Mouse (Mus musculus): ENCODE data around the gene Sall1. TPM values are rescaled to one million over a fixed set of nuclear protein-coding genes. Genes with fewer than 3 reads are reported as not detected.

Sall1 gene
- polyA plus RNA-seq, 1 experiment from 2014 or later: 11.0 TPM

- Histone ChIP-seq H3K27me3 (peaks cover 70% of the 10 kb centered on the region), H3K9me3 (no peaks in the 10 kb centered on the region), H3K4me3 (replicated peaks) (peak overlapping the region; percentile 66), H3K4me1 (replicated peaks) (peaks cover 55% of the 10 kb centered on the region), H3K27ac (peak overlapping the region; percentile 91), H3K9ac (replicated peaks) (no peak overlapping the region), H3K4me2 (replicated peaks) (peak overlapping the region; percentile 66), H3K36me3 (no peaks in the 10 kb centered on the region)
- ATAC-seq: no peak
- 3% methylated on average over 17 of the region's 17 CpGs for WGBS
Measured at GRCm38 (mm10) chr8:89045726-89046125, 1.8 kb upstream of the Sall1 start.

- no peaks in the 10 kb centered on the region for H3K9me3 ChIP-seq
- no peak for ATAC-seq
- H3K4me2 ChIP-seq (replicated peaks): peak overlapping the region; percentile 66
- no peaks in the 10 kb centered on the region for H3K36me3 ChIP-seq
- under 1% methylated on average over 30 of the region's 30 CpGs for WGBS
- H3K27ac ChIP-seq: peak overlapping the region; percentile 91
- H3K27me3 ChIP-seq: peaks cover 69% of the 10 kb centered on the region
- H3K9ac ChIP-seq (replicated peaks): peak overlapping the region; percentile 78
- peaks cover 60% of the 10 kb centered on the region for H3K4me1 ChIP-seq (replicated peaks)
- H3K4me3 ChIP-seq (replicated peaks): peak overlapping the region; percentile 66
Measured at GRCm38 (mm10) chr8:89045218-89045601, 1.2 kb upstream of the Sall1 start.

- Histone ChIP-seq H3K9ac (replicated peaks) (peak overlapping the region; percentile 78), H3K27me3 (peaks cover 68% of the 10 kb centered on the region), H3K36me3 (no peaks in the 10 kb centered on the region), H3K4me1 (replicated peaks) (peaks cover 63% of the 10 kb centered on the region), H3K9me3 (no peaks in the 10 kb centered on the region), H3K27ac (peak overlapping the region; percentile 91), H3K4me2 (replicated peaks) (peak overlapping the region; percentile 66), H3K4me3 (replicated peaks) (peak overlapping the region; percentile 66)
- under 1% methylated on average over 31 of the region's 31 CpGs for WGBS
- ATAC-seq: no peak
Measured at GRCm38 (mm10) chr8:89044511-89045217, 702 bp upstream of the Sall1 start.

GRCm38 (mm10) chr8:89043371-89043841 lies 556 bp downstream of the Sall1 start:
- Histone ChIP-seq H3K4me2 (replicated peaks) (peak overlapping the region; percentile 66), H3K4me3 (replicated peaks) (peak overlapping the region; percentile 66), H3K36me3 (no peaks in the 10 kb centered on the region), H3K9ac (replicated peaks) (peak overlapping the region; percentile 78), H3K27ac (peak overlapping the region; percentile 91), H3K27me3 (peaks cover 61% of the 10 kb centered on the region), H3K4me1 (replicated peaks) (peaks cover 67% of the 10 kb centered on the region), H3K9me3 (no peaks in the 10 kb centered on the region)
- WGBS: 1% methylated on average over 30 of the region's 32 CpGs
- peak; percentile 81 for ATAC-seq

DNA sequence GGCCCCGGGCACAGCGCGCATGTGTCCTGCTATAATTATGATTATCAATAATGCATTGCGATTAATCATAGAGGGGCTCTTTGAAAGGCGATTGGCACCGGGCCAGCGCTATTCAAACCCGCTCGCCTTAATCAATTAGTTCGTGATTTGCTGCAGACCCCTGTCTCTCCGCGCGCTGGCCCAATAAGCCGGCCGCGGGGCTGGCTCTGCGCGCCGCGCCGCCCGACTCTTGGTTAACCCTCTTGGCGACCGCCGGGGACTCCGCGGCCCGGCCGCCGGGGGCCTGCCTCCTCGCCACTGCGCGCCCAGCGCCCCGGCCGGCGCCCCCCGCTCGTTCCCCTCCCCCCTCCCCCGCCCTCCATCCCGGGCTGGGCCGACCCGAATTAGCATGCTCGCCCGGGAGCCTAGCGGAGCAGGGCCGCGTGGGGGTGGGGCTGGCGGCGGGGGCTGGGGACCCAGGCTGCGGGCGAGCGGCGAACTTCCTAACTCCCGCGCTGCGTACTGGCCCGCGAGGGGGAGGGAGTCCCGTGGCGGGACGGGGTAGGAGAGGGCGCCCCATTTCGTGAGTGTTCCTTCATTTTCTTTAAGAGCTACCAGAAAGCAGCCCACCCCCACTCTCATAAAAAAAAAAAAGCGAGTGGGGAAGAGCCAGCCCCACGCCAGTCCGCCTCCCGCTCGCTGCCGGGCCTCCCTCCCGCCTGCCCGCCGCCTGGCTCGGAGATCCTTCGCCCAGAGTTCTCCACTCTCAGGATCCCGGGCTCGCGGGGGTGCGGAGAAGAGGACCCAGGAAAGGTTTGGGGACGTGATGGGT lies 1.2 kb downstream of the Sall1 start:
- no peaks in the 10 kb centered on the region for H3K36me3 ChIP-seq
- ATAC-seq: peak; percentile 89
- peak overlapping the region; percentile 66 for H3K4me3 ChIP-seq (replicated peaks)
- H3K4me1 ChIP-seq (replicated peaks): peaks cover 73% of the 10 kb centered on the region
- peaks cover 58% of the 10 kb centered on the region for H3K27me3 ChIP-seq
- H3K9me3 ChIP-seq: no peaks in the 10 kb centered on the region
- under 1% methylated on average over 71 of the region's 80 CpGs for WGBS
- H3K4me2 ChIP-seq (replicated peaks): peak overlapping the region; percentile 66
- peak overlapping the region; percentile 78 for H3K9ac ChIP-seq (replicated peaks)
- H3K27ac ChIP-seq: peak overlapping the region; percentile 91

GRCm38 (mm10) chr8:89042118-89042460 lies 1.9 kb downstream of the Sall1 start:
- peak overlapping the region; percentile 66 for H3K4me3 ChIP-seq (replicated peaks)
- H3K4me2 ChIP-seq (replicated peaks): peak overlapping the region; percentile 66
- peak overlapping the region; percentile 78 for H3K9ac ChIP-seq (replicated peaks)
- peak overlapping the region; percentile 91 for H3K27ac ChIP-seq
- under 1% methylated on average over 34 of the region's 35 CpGs for WGBS
- H3K4me1 ChIP-seq (replicated peaks): peaks cover 78% of the 10 kb centered on the region
- H3K36me3 ChIP-seq: no peaks in the 10 kb centered on the region
- no peaks in the 10 kb centered on the region for H3K9me3 ChIP-seq
- H3K27me3 ChIP-seq: peaks cover 52% of the 10 kb centered on the region
- no peak for ATAC-seq

DNA sequence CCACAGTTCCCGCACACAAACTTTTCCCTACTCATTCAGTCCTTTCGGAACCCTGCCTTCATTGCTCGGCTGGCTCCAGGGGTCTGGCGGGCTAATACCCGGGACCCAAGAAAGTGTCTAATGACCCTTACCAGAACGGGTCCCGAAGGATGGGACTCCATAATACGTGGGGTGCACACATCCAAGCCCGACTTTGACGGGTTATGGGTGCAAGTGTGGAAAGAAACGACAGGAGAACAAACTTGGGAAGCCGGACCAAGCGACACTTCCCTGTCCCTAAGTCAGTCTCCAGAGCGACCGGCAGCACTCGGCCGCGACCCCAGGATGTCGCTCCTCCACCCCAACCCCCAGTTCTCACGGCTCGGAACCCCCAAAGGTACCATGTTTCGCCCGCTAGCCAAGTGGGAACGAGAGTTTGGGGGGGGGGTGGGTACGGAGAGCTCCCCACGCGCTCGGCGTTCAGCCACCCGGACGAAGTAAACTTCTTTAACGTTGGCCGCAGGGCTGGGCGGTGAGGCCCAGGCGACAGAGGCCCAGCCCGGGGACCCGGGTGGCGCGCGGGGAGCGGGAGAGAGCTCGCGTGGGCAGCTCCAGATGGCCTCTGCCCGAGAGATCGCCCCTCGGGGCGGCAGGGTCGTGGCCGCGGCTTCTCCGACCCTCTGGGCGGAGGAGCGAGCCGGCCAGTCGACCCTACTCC lies 2.4 kb downstream of the Sall1 start:
- Histone ChIP-seq H3K4me2 (replicated peaks) (peak overlapping the region; percentile 66), H3K36me3 (no peaks in the 10 kb centered on the region), H3K9me3 (no peaks in the 10 kb centered on the region), H3K27me3 (peaks cover 51% of the 10 kb centered on the region), H3K4me3 (replicated peaks) (peak overlapping the region; percentile 66), H3K9ac (replicated peaks) (peak overlapping the region; percentile 78), H3K4me1 (replicated peaks) (peaks cover 80% of the 10 kb centered on the region), H3K27ac (peak overlapping the region; percentile 91)
- under 1% methylated on average over 55 of the region's 55 CpGs for WGBS
- no peak for ATAC-seq

DNA sequence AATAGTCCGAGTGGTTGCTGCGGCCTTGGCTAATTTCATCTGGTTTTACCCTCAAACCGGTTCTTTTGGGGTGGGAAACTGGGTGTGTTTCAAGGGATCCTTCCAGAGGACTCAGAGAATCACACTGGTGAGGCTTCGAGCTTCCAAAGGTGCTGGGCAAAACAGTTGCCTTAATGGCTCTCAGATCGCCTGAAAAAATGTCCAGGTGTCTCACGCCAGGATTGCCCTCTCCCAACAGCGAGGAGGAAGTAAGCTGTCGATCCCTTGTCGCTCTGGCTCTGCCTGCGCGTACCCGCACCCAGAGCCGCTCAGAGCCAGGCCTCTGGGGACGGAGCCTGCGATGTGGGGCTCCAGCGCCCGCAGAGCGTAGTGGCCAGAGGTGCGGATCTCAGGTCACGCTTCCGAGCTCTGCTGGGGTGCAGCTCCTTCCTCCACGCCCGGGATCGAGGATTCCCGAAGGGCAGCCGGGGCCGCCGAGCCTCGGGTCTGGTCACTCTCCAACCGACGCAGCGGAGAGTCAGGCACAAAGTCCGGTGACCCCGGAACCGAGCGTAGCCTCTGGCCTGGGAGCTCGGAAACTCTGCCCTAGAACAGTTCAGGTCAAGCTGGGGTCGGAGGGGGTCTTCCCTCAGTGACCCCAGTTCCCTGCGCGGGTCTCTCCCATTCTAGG lies 3.1 kb downstream of the Sall1 start:
- peak overlapping the region; percentile 66 for H3K4me3 ChIP-seq (replicated peaks)
- H3K9me3 ChIP-seq: no peaks in the 10 kb centered on the region
- H3K9ac ChIP-seq (replicated peaks): peak overlapping the region; percentile 78
- H3K4me1 ChIP-seq (replicated peaks): peaks cover 82% of the 10 kb centered on the region
- no peak for ATAC-seq
- H3K27ac ChIP-seq: peak overlapping the region; percentile 91
- H3K36me3 ChIP-seq: no peaks in the 10 kb centered on the region
- peaks cover 46% of the 10 kb centered on the region for H3K27me3 ChIP-seq
- peak overlapping the region; percentile 66 for H3K4me2 ChIP-seq (replicated peaks)
- WGBS: 1% methylated on average over 40 of the region's 40 CpGs

DNA sequence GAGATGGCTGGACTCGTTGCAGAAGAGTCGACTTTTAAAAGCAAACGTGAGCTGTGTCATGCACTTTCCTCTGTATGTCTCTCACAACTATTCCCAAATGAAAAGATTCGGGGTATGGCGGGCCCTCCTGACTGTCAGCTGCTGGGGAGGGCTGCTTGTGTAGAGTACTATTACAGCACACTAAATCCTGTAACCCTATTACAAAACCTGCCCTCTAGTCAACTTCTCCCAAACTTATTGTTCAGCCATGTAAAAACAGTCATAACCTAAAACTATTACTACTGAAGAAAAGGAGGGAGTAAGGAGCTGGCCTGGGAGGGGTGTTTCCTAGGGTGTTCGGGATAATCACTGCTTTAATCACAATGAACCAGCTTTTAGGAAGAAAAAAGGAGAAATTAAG lies 4.1 kb downstream of the Sall1 start:
- no peak overlapping the region for H3K27ac ChIP-seq
- H3K4me1 ChIP-seq (replicated peaks): peaks cover 74% of the 10 kb centered on the region
- 7% methylated on average over 6 of the region's 6 CpGs for WGBS
- no peaks in the 10 kb centered on the region for H3K36me3 ChIP-seq
- H3K4me2 ChIP-seq (replicated peaks): peak overlapping the region; percentile 66
- H3K9me3 ChIP-seq: no peaks in the 10 kb centered on the region
- no peak for ATAC-seq
- H3K4me3 ChIP-seq (replicated peaks): peak overlapping the region; percentile 66
- peak overlapping the region; percentile 55 for H3K9ac ChIP-seq (replicated peaks)
- peaks cover 43% of the 10 kb centered on the region for H3K27me3 ChIP-seq

DNA sequence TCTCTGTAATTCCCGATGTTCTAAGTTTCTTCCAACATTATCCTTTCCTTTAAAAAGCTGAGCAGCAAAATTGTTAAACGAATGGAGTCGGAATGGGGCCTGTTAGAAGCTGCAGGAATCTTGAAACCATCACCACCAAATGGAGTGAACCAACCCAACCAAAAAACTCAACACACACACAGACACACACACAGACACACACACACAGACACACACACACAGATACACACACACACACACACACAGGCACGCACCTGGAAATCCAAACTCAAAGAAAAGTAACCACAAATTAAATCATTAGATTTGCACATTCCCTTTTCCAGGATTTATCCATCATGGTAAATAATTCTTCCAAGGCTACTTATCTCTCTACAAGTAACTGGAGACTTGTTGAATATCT lies 5.0 kb downstream of the Sall1 start:
- ATAC-seq: no peak
- Histone ChIP-seq H3K9ac (replicated peaks) (peak overlapping the region; percentile 36; the same call in 1 of the 2 replicates), H3K27me3 (peaks cover 40% of the 10 kb centered on the region), H3K4me1 (replicated peaks) (peaks cover 71% of the 10 kb centered on the region), H3K4me2 (replicated peaks) (peak overlapping the region; percentile 37), H3K36me3 (no peaks in the 10 kb centered on the region), H3K27ac (no peak overlapping the region), H3K4me3 (replicated peaks) (peak overlapping the region; percentile 66), H3K9me3 (no peaks in the 10 kb centered on the region)
- 44% methylated on average over 4 of the region's 4 CpGs for whole genome bisulfite sequencing

DNA sequence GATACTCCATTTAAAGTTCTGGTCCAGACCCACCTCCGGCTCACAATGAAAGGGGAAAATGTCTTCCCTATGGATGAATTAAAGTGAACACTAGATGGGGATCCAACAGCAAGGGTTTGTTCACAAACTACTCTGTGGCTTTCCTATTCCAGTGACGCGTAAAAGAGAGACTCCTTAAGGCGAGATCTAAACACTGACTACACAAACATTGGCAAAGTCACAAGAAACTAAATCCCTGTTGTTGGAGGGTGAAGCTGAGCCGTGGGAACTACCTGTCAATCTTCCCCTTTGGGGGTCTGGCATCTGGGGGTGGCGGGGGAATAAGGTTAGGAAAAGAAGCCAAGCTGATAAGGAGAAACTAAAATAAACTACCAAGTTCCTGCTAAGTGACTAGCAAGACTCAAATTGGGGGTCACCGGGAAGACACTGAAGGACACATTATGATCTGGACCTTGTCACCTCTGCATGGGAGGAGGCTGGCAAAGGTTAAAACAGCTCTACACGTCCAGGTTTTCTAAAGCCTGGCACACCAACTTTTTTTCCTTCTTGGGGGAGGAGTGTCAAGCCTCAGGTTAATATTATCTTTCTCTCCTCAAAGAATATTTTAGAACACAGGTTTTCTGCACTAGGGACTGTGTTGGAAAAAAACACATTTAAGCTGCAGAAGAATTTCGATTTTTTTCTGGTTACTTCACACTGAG lies 6.3 kb downstream of the Sall1 start:
- Histone ChIP-seq H3K36me3 (0 out of 2 replicates have a peak, but pooled peaks cover under 1% of the 10 kb centered on the region), H3K9ac (replicated peaks) (peak overlapping the region; percentile 44), H3K4me3 (replicated peaks) (peak overlapping the region; percentile 6), H3K4me2 (replicated peaks) (peak overlapping the region; percentile 39), H3K27ac (no peak overlapping the region; the same call in 1 of the 2 replicates), H3K4me1 (replicated peaks) (peaks cover 59% of the 10 kb centered on the region), H3K9me3 (no peaks in the 10 kb centered on the region), H3K27me3 (peaks cover 35% of the 10 kb centered on the region)
- no peak for ATAC-seq
- 9% methylated on average over 9 of the region's 9 CpGs for WGBS

Measured in midbrain, embryonic 13.5 days (tissue).